Comparison of ENCODE assay signal across 28 mouse cellular contexts in genomic region chr11:44537403-44537802, GRCm38 (mm10). TPM values are rescaled to one million over a fixed set of nuclear protein-coding genes. Genes with fewer than 3 reads are reported as not detected.
DNase-seq lines count a peak whose midpoint lies in the region; ATAC-seq lines count a peak whose summit lies in the region.
"Had no signal": no experiment of that assay in that cellular context is flagged by ENCODE, and none has a peak within 500 bp of the region (broad histone marks: within the 10 kb centered on the region; RNA-seq: fewer than 3 reads in every experiment).

No protein-coding gene starts in this region.

- peaks cover 85% of the 10 kb centered on the region for H3K36me3 ChIP-seq in limb, embryonic 10.5 days
- H3K36me3 ChIP-seq in lung, embryonic 15.5 days, result peaks cover 11% of the 10 kb centered on the region
- H3K36me3 ChIP-seq in neural tube, embryonic 15.5 days, result peaks cover 26% of the 10 kb centered on the region

- no peaks in the 10 kb centered on the region for H3K27me3 ChIP-seq in limb, embryonic 10.5 days (ENCODE audit: low read depth, poor library complexity, severe bottlenecking)
- no peaks in the 10 kb centered on the region for H3K27me3 ChIP-seq in lung, embryonic 15.5 days
- H3K27me3 ChIP-seq in neural tube, embryonic 15.5 days (replicated peaks), result no peaks in the 10 kb centered on the region
- H3K27me3 ChIP-seq: embryonic facial prominence, embryonic 13.5 days; forebrain, embryonic 12.5 days; forebrain, embryonic 15.5 days; heart, embryonic 12.5 days; heart, embryonic 15.5 days; hindbrain, embryonic 13.5 days had no signal

- DNase-seq in limb, embryonic 10.5 days (ENCODE audit: low spot score), result peak; percentile 19
- DNase-seq in lung, postnatal 10 days, result peak; percentile 40
- DNase-seq in lung, postnatal 36 days, result peak; percentile 78
- no peak for DNase-seq in spleen, adult 12 weeks (ENCODE audit: low spot score)
- DNase-seq: adrenal gland, adult 2 months; adrenal gland, postnatal 14 days; cerebellum, adult 11 months; cerebellum, adult 8-10 months; cerebellum, postnatal 10 days; cerebellum, postnatal 36 days; embryo, embryonic 11 days; gastrocnemius, postnatal 10 days; gastrocnemius, postnatal 36 days; heart, postnatal 10 days; heart, postnatal 36 days had no signal

- H3K9me3 ChIP-seq in limb, embryonic 10.5 days (replicated peaks), result no peaks in the 10 kb centered on the region
- H3K9me3 ChIP-seq in lung, embryonic 15.5 days, result no peaks in the 10 kb centered on the region
- no peaks in the 10 kb centered on the region for H3K9me3 ChIP-seq in neural tube, embryonic 15.5 days (replicated peaks)
- H3K9me3 ChIP-seq: embryonic facial prominence, embryonic 10.5 days; embryonic facial prominence, embryonic 13.5 days; forebrain, embryonic 12.5 days; forebrain, embryonic 15.5 days; heart, embryonic 12.5 days; heart, embryonic 15.5 days; hindbrain, embryonic 10.5 days; hindbrain, embryonic 13.5 days had no signal

- H3K4me2 ChIP-seq in lung, embryonic 15.5 days, result no peak overlapping the region
- H3K4me2 ChIP-seq in neural tube, embryonic 15.5 days, result no peak overlapping the region
- H3K4me2 ChIP-seq: embryonic facial prominence, embryonic 13.5 days; forebrain, embryonic 12.5 days; forebrain, embryonic 15.5 days; heart, embryonic 12.5 days; heart, embryonic 15.5 days; hindbrain, embryonic 13.5 days had no signal

- H3K4me3 ChIP-seq in limb, embryonic 10.5 days, result no peak overlapping the region
- H3K4me3 ChIP-seq in lung, embryonic 15.5 days, result no peak overlapping the region
- H3K4me3 ChIP-seq in neural tube, embryonic 15.5 days (replicated peaks), result no peak overlapping the region
- H3K4me3 ChIP-seq: embryonic facial prominence, embryonic 10.5 days; embryonic facial prominence, embryonic 13.5 days; erythroblast, embryonic 14.5 days; forebrain, embryonic 12.5 days; forebrain, embryonic 15.5 days; heart, embryonic 12.5 days; heart, embryonic 15.5 days; hindbrain, embryonic 10.5 days; hindbrain, embryonic 13.5 days had no signal

- H3K9ac ChIP-seq in lung, embryonic 15.5 days, result no peak overlapping the region
- H3K9ac ChIP-seq in neural tube, embryonic 15.5 days (replicated peaks), result no peak overlapping the region
- H3K9ac ChIP-seq: embryonic facial prominence, embryonic 13.5 days; forebrain, embryonic 12.5 days; forebrain, embryonic 15.5 days; heart, embryonic 12.5 days; heart, embryonic 15.5 days; hindbrain, embryonic 13.5 days had no signal

- peak; percentile 60 for ATAC-seq in lung, embryonic 15.5 days (ENCODE audit: borderline replicate concordance, extremely low read depth, low FRiP score, low TSS enrichment)
- ATAC-seq in neural tube, embryonic 15.5 days (ENCODE audit: low FRiP score), result no peak
- ATAC-seq: CD4-positive, CD25-positive, alpha-beta regulatory T cell, adult 4 months; forebrain, embryonic 15.5 days; hindbrain, embryonic 16.5 days had no signal

- peaks cover 24% of the 10 kb centered on the region for H3K4me1 ChIP-seq in limb, embryonic 10.5 days
- H3K4me1 ChIP-seq in lung, embryonic 15.5 days, result peaks cover 15% of the 10 kb centered on the region
- peaks cover 22% of the 10 kb centered on the region for H3K4me1 ChIP-seq in neural tube, embryonic 15.5 days
- H3K4me1 ChIP-seq: forebrain, embryonic 12.5 days; forebrain, embryonic 15.5 days had no signal

- no peak overlapping the region for H3K27ac ChIP-seq in limb, embryonic 10.5 days
- peak overlapping the region; percentile 38; the same call in 1 of the 2 replicates for H3K27ac ChIP-seq in lung, embryonic 15.5 days
- no peak overlapping the region for H3K27ac ChIP-seq in neural tube, embryonic 15.5 days (replicated peaks)
- H3K27ac ChIP-seq: embryonic facial prominence, embryonic 10.5 days; embryonic facial prominence, embryonic 13.5 days; forebrain, embryonic 12.5 days; forebrain, embryonic 15.5 days; heart, embryonic 15.5 days; hindbrain, embryonic 10.5 days; hindbrain, embryonic 13.5 days had no signal

- WGBS in limb, embryonic 10.5 days, result 95% methylated on average over 7 of the region's 7 CpGs
- 73% methylated on average over 7 of the region's 7 CpGs for WGBS in lung, embryonic 15.5 days
- WGBS in neural tube, embryonic 15.5 days, result 94% methylated on average over 7 of the region's 7 CpGs

RNA-seq across cellular contexts. Expression of gene Rnf145, which starts 18.6 kb away (rescaled TPM):
- polyA plus RNA-seq in limb, embryonic 10.5 days (2016; fragmentation: Nextera tagmentation; extraction: Ambion mirVana), result 76.7 and 89.2 TPM in 2 replicates
- 77.2 and 77.9 TPM in 2 replicates for polyA plus RNA-seq in lung, embryonic 15.5 days (2015; fragmentation: Nextera tagmentation; extraction: Ambion mirVana)
- polyA plus RNA-seq in neural tube, embryonic 15.5 days (2015; fragmentation: Nextera tagmentation; extraction: Ambion mirVana), result 99.5 and 112 TPM in 2 replicates
